Mouse (Mus musculus) T-cell, adult 2 months (primary cell): ENCODE data around the gene Degs2.

Source experiments
- DNase-seq: peaks from one replicate; pipeline ENCODE4 v3.0.0; 2022; ENCODE audit warnings: low spot score

The Degs2 gene

DNA sequence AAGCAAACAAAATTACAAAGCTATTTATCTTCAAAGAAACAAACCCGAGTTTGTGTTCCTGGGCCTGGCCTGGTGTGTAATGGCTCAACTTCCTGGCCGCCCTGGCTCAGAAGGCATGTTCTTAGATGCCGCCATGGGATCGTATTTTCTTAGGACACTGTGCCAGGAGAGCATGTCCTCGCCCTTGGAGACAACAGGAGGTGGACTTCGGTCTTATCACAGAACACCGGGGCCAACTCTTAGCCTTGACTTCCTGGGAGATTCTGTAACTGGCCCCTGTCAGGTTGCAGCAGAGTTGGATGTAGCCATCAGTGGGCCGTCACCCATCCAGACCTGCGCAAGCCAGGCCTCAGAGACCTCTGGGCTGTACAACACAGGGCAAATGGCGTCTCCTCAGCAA, 2.5 kb downstream of the Degs2 start:
- no peak for DNase-seq

DNA sequence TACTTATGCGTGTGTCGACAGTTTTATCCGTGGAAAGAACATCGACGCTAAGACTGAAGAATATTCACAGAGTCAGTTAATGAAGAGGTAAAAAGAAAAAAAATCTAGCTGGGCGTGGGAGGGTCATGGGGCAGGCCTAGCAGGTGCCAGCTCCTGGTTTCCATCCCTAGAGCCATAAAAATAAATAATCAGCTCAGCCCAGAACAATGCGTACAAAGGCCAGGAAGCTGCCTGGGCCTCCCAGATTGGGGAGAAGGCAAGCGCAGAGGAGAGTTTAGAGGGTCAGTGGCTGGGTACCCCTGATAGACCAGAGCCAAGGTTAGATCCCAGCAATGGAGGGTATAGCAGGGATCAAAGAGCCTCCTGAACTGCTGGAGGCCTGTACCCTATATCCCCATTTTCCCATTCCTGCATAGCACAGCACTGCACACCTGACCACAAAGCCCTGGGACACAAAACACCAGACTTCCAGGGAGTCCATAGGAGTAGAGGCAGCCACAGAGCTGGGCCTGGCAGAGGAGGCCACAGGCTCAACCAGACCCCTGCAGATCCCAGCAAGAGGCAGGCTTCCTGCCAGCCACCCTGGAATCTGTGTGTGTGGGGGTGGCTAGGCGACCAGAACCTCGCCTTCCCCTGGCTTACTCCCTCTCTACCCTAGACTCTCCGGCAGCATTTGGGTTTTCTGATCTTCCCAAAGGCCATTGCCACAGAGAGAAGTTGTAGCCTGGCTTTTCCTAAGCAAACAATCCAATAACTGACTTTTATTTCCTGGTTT, 3.2 kb downstream of the Degs2 start:
- no peak for DNase-seq

DNA sequence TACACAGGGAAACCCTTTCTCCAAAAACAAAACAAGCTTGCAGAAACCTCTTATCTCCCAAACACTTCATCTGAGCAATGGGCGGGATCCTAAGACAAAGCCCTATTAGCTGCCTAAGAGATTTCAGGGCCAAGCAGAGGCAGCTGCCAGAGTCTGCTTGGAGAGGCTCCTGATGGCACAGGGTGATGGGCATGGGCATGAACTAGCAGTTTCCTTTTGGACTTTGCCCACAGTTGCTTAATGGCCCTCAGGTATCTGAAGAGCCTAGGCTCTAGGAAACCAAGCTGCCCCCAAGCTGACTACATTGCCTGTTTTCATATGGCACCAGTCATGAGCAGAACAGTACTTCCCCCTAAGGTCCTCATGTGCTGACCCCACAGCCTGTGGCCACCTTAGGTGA, 7.9 kb downstream of the Degs2 start:
- no peak for DNase-seq

DNA sequence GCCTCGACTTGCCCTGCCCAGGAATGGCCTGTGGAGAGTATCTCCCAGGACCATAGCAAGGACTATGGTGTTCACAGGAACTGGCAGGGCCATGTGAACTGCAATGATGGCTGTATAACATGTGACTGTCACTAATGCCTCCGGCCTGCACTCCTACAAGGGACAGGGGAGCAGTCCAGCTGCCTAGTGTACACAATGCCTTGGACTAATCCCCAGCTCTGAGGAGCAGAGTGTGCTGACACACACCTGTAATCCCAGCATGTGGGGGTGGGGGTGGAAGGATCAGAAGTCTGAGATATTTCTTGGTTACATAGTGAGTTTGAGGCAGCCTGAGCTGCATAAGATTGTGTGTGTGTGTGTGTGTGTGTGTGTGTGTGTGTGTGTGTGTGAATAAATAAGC, 8.5 kb downstream of the Degs2 start:
- no peak for DNase-seq

DNA sequence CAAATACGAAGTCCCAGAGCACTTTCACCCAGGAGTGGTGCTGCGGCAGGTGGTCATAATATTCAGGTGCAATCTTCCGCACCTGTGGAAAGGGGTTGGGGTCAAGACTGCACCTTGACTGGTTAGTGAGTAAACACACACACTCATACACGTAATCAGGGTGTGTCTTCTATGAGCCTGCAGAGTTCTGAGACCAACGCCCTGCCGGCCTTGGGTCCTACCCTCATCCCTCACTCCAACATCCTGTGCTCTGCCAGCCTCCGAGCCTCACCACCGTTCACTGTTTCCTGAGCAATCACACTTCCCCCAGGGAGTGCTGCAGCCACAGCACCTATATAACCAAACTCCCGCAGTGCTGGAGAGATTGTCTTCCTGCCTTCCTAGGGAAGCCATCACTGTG, 11.6 kb downstream of the Degs2 start:
- DNase-seq, result no peak

DNA sequence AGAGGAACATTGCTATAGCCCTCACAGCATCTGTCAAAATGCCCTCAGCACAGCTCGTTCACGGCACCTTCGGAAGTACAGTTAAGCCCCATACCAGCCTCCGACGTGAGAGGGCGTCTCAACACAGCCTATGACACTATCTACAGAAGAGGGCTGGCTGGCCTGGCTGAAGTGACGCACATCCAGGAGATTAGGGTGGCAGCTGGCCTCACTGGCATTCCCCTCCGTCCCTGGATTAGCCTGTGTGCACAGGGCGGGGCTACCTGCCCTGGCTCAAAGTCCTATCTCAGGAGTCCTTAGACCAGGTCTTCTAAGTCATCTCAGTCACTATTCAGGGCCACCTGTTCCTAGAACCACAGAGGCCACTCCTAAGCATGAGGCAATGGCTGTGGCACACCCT, 12.9 kb downstream of the Degs2 start:
- DNase-seq, result no peak

DNA sequence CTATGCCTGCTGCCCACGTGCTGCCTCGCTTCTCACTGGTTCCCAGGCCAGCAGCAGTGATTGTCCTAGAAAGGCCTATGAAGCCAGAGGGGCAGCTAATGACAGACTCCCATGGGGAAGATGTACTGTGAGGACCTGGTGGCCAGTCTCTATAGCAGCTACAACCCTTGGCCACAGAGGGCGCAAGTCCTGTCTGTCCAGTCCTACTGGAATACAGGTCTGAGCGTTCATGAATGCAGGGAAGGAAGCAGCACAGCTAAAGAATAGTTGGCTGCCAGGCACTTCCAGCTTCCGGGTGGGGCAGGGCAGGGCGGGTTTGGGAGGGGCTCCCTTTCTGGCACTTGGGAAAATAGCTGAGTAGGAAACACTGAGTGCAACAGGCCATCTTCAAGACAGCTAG, 15.2 kb downstream of the Degs2 start:
- no peak for DNase-seq

DNA sequence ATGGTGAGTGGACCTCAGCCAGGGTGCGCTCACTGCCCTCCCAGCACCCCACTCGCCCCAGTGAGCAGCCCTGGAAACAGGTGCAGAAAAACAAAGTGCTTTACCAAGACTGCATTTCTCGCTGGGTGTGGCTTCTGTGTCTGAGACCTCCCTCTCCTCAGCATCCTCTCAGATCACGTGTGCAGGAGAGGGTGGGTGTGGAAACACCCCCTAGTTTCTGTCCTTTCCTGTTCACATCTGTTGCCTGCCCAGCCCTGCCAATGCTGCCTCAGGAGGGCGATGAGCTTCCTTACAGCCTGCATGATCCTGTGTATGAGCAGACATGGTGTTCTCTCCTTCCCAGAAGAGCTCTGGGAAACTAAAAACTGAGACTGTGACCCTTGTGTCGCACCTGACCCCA, 15.7 kb downstream of the Degs2 start:
- peak; percentile 19 for DNase-seq

DNA sequence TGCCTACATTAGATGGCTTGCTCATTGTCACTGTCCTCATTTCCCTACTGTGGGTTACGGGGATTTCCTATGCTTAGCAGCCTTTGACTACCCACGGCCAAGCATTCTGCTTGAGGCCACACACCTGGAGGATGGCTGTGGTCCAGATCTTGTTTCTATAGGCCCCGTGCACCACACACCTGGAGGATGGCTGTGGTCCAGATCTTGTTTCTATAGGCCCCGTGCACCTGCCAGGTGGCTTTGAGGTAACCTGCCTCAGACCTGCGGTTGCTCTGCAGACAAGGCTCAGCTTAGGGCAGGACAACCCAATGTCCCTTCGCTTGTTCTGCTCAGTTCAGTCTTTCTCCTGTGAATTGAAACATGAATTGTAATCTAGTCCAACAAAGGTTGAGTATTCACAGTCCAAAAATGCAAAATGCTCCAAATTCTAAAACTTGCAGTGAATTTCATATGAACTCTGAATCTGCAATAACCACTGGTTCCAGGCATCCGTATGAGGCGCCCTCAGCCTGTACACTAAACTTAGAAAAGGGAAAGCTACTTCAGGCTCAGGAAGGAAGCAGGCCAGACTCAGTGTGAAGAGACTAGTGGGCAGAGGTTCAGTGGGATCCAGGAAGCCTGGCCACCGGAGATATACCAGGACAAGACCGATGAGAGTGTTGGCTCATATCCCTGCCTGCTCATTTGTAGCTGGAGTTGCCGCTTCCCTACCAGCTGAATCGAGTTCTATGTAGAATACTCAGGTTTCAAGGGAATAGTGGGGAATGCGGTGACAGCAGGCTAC, 19.7 kb downstream of the Degs2 start:
- DNase-seq, result no peak

DNA sequence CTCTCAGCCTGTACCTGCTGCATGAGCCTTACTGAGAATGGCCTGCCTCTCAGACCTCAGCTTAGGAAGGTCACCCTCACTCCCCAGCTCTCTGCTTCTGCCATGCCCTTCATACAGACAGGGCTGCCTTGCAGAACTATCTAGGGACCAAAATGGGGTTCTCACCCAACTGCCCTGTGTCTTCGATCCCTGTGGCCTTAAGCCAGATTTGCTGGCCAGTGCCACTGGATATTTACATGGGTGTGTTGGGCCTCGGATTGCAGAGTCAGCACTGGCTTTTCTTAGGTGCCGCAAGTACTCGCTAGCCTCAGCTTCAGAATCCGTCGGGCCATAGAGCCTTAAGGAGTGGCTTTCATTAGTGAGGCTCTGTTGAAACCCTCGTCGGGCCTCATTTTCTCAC, 21.3 kb downstream of the Degs2 start:
- DNase-seq, result no peak

DNA sequence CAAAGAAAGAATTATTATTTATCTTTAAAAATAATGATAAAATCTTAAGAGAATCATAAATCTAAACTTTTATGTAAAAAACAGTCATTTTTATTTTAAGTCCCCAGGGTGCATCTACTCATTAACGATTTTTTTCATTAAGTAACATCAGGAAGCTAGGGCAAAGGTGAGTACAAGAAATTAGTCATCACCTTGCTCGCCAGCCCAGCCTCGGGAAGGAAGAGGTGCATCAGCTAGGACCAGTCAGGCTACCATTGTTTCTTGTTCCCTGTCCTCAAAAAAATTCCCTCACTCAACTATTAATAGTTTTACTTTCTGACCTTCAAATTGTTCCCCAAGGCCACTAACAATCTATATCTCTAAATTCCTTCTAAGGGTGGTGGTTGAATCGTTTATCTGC, 23.7 kb downstream of the Degs2 start:
- no peak for DNase-seq

DNA sequence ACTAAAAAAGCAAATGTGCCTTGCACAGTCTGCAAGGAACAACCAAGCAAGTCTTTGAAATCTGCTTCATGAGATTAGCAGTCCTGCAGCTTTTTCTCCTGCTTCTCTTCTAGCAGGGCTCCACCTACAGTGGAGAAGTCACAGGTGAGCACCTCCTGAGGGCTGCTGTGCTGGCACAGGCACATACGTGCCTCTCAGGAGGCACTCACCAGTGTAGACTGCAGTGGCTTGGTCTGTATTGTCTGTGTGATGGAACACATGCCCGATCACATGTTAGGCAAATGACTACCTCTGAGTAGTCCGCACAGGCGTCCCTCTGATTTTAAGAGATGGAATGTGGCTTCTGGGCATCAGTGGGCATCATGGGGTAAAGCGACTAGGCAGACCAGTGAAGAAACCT, 25.0 kb downstream of the Degs2 start:
- no peak for DNase-seq

DNA sequence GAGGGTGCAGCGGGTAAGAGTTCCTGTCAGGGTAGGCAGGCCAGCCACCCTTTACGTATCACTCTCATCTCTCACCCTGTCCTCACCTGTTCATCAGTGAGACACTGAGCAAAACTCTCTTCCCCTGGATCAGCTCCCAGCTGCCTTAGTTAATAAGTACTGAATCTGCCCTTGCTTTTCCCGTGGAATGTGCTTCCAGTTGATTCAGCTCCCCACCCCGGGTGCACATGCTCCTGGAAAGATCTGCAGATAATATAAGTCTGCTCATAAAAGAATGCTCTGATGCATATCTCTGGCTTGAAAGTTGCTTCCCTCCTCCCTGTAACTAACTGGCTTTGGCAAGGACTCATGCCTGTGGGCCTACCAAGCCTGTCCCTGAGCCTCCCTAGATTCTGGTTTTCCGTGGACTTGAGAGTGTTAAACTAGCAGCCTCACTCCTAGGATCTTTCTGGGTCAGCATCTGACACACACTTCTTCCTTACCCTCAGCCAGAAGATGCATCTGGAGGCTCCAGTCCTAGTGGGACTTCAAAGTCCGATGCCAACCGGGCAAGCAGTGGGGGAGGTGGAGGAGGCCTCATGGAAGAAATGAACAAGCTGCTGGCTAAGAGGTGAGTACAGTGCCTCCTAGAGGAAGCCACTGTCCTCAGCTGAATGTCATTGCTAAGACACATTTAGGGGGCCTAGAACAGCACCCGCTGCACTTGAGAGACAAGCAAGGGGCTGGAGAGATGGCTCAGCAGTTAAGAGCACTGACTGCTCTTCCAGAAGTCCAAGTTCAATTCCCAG, 26.3 kb downstream of the Degs2 start:
- no peak for DNase-seq

DNA sequence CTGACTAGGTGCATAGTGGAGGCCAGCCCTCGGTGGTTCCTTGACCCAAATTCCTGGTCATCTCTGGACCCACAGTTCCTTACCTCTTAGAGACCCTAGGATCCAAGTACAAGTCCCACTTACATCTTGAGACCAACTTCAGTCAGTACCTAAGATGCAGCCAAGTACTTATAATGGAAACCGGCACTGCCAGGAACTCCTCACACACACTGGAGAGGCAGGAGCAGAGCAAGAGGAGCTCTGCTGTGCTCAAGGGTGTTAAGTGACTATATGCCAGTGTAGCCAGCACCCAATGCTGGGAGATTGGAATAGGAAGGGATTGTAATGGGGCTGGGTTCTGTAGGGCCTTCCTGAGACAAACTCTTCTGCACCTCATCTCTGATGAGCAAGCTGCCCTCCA, 27.2 kb downstream of the Degs2 start:
- DNase-seq, result no peak

DNA sequence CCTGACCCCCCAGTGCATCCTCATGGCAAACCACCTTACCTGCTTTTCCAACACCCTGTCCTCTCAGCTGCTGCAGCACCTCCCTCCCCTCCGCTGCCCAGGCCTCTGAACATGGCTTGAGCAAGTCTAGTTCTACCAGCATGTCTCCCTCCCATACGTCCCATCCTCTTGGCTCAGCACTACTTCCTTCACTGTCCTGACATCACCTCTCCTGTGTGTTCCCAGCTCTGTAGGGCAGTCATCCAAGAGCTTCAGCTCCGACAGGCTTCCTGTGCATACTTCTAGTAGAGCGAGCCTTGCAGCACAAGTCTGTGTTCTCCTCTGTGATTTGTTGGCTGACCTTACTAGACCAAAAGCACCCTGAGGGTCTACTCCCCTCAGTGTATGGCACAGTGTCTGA, 27.6 kb downstream of the Degs2 start:
- DNase-seq, result no peak

DNA sequence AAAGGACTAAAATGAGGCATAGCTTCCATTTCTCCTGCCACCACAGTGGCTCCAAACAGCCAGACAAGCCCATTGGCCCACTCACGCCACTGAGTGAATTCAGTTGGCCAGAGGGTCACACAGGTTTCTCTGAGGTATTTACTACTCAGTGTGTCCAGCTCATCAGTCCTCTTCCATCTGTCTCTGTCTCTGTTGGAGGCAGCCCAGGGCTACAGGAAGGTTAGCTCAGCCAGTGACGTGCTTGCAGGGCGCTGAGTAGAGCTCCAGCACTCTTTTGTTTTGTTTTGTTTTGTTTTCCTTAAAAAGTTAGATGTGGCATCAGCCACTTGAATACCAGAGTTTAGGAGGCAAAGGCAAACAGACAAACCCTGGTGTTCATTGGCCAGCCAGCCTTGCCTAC, 28.6 kb downstream of the Degs2 start:
- no peak for DNase-seq

DNA sequence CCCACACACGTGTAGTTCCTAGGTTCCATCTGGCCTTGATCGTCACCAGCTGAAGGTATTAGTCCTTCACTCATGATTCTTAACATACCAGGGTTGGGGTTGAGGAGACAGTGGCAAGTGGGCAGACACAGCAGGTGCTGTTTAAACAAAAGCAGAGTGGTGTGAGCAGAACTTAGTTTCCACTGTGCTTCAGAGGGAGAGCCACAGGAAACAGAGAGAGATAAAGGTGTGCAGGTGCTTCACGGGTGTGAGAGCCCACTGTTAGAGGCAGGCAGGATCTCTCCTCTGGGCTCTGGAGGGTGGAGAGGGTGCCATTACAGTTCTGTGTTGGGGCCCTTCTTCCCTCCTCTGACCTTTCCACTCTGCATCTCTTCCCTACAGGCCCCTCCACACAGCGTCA, 29.2 kb downstream of the Degs2 start:
- DNase-seq, result no peak

DNA sequence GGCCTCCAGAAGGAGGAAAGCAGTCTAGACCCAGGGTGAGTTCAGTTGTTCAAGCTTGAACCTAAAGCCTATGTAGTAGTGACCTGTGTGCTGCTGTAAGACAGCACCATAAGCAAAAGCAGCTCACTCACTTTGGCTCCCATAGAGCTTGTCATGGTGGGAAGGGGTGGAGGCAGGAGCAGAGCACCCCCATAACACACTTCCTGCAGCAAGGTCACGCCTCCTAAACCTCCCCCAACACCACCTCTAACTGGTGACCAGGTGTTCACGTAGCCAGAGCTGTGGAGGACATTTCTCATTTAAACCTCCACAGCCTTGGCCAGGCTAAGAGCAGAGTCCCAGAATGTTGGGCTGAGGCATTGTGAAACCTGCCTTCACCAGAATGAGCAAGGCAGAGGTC, 30.6 kb downstream of the Degs2 start:
- DNase-seq, result no peak

DNA sequence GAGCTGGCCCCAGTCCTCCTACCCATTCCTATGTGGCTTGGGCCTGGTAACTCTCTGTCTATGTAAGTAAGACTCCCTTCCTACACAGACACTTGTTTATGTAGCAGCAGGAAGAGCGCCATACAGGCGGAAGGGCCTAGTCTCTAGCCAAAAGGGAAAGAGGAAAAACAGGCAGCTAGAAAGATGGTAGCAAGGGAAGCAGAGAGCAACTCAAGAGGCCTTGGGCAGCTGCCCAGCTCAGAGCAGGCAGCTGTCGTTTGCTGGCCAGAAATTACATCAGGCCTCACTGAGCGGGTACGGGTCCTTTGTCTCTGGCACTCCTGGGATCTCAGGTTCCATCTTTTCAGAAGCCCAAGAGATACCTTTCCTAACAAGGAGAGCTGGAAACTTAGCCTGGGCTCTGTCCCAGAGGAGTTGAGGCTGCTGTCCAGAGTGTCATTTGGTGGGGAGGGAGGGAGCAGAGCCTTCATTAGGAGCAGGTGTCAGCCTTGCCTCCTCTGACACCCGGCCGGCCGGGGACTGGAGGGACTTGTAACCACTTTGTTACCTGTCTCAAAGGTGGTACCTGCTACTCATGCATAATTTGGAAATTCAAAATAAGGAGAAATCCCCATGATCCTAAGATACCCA, 33.4 kb downstream of the Degs2 start:
- DNase-seq, result no peak

DNA sequence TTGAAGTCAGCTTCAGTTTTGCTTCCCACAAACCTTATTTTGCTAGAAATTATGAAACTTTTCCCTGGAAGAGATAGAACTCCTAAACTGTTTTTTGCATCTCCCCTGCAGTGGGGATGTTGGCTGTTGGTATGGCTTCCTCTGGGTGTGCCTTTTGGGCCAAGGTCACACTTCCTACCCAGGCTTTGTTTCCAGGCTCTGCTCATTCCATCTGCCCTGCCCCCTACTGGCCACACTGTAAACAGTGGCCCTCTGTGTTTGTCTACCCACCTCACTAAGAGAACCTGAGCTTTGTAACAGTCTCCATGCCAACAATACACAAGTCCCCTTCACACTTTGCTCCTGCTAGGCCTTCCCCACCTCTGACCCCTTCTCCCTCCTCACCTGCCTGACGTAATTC, 44.8 kb downstream of the Degs2 start:
- DNase-seq, result peak; percentile 74

DNA sequence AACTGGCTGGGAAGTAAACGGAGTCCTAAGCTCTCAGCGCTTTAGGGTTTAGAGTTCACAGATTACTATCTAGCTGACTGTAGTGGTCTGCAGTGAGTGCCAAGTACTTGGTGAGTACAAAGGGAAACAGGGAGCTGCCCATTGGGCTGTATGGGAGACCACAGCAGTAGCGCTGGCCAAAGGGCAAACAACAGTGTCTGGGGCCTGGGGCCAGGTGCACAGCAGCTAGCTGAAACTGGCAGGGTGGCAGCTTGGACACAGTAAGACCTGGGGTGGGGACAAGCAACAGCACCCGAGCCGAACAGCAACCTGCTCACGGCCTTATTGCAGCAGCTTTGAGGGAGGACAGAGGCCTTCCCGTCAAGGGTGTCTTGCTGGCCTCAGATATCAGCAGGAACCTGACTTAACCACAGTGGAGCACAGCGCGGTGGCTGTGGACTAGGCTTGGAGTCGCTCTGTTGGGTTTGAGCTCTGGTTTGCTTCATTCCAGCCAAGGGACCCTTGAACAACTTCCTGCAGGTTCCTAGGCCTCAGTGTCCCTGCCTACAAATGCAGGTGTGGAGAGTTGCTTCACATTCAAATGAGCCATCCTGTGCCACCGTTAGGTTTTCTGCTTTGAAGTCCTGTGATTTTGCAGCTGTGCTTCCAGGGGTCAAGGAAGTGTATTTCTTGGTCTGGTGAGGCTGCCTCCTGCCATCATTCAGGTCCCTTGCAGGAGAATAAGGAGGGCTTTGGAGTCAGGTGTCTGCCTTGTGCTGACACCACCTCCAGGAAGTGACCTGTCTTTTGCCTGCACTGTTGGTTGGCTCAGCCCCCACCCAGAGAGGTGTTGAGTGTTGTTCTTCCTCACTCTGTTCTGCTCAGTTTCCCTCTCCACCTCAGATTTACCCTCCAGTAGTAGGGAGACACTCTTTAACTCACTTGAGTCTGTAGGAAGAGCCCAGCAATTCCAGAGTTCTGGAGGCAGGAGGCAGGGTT, 48.5 kb downstream of the Degs2 start:
- peak; percentile 37 for DNase-seq
